Mouse (Mus musculus): ENCODE data around the gene Tpm1. TPM values are rescaled to one million over a fixed set of nuclear protein-coding genes. Genes with fewer than 3 reads are reported as not detected.

Tpm1 gene
- total RNA-seq, 2 experiments from 2014 or later, result 43.8 to 47.0 TPM

- ATAC-seq (replicated peaks; ENCODE audit: poor library complexity), result no peak
Observed at GRCm38 (mm10) chr9:66988888-66989414, 60.3 kb downstream of the Tpm1 start.

GRCm38 (mm10) chr9:66988198-66988887, 60.9 kb downstream of the Tpm1 start:
- ATAC-seq (replicated peaks; ENCODE audit: poor library complexity), result peak; percentile 48; the same call in 1 of the 2 replicates

- ATAC-seq (replicated peaks; ENCODE audit: poor library complexity), result peak; percentile 55
Observed at GRCm38 (mm10) chr9:66985377-66985776, 63.8 kb downstream of the Tpm1 start.

- no peak for ATAC-seq (replicated peaks; ENCODE audit: poor library complexity)
Observed at GRCm38 (mm10) chr9:66982085-66982484, 67.1 kb downstream of the Tpm1 start.

- ATAC-seq (replicated peaks; ENCODE audit: poor library complexity), result peak; percentile 81
Observed at GRCm38 (mm10) chr9:66980458-66980857, 68.7 kb downstream of the Tpm1 start.

GRCm38 (mm10) chr9:66978468-66978867, 70.7 kb downstream of the Tpm1 start:
- ATAC-seq (replicated peaks; ENCODE audit: poor library complexity), result no peak

- peak; percentile 33; the same call in 1 of the 2 replicates for ATAC-seq (replicated peaks; ENCODE audit: poor library complexity)
Observed at GRCm38 (mm10) chr9:66977982-66978381, 71.2 kb downstream of the Tpm1 start.

- ATAC-seq (replicated peaks; ENCODE audit: poor library complexity), result no peak
Observed at GRCm38 (mm10) chr9:66977121-66977520, 72.1 kb downstream of the Tpm1 start.

GRCm38 (mm10) chr9:66975239-66975645, 74.0 kb downstream of the Tpm1 start, which contains the start of gene Lactb:
TSS of gene Lactb (minus strand) at chr9:66975484.
- peak; percentile 89 for ATAC-seq (replicated peaks; ENCODE audit: poor library complexity)

- ATAC-seq (replicated peaks; ENCODE audit: poor library complexity), result peak; percentile 90
Observed at GRCm38 (mm10) chr9:66974721-66975225, 74.4 kb downstream of the Tpm1 start.

Other genes starting within 250 kb of the Tpm1 start
- gene Aph1c, start 214.7 kb downstream of the Tpm1 start, total RNA-seq (2015), result 4.1 and 7.4 TPM in 2 replicates
- 0.96 and 3.0 TPM in 2 replicates for gene Aph1c, start 214.7 kb downstream of the Tpm1 start, total RNA-seq (2017)
- 45.6 and 48.8 TPM in 2 replicates for gene Rab8b, start 129.7 kb downstream of the Tpm1 start, total RNA-seq (2015)
- gene Rab8b, start 129.7 kb downstream of the Tpm1 start, total RNA-seq (2017), result 78.3 and 81.2 TPM in 2 replicates
- gene Rps27l, start 103.3 kb downstream of the Tpm1 start, total RNA-seq (2015), result 550 and 649 TPM in 2 replicates
- gene Rps27l, start 103.3 kb downstream of the Tpm1 start, total RNA-seq (2017), result 166 and 174 TPM in 2 replicates
- gene Lactb, start 73.9 kb downstream of the Tpm1 start, total RNA-seq (2015), result 38.4 and 42.3 TPM in 2 replicates
- gene Lactb, start 73.9 kb downstream of the Tpm1 start, total RNA-seq (2017), result 26.8 and 36.1 TPM in 2 replicates